Mouse (Mus musculus): ENCODE measurements around the gene Qser1. TPM values are rescaled to one million over a fixed set of nuclear protein-coding genes. Genes with fewer than 3 reads are reported as not detected.

Qser1 gene
- polyA plus RNA-seq, 1 experiment from 2014 or later = 9.0 TPM

GRCm38 (mm10) chr2:104717231-104717735 is 99.3 kb downstream of the Qser1 start:
- H3K9ac ChIP-seq (replicated peaks; ENCODE audit: low read length) = no peak overlapping the region
- no peaks in the 10 kb centered on the region for H3K27me3 ChIP-seq (ENCODE audit: insufficient read depth, low read length)
- no peaks in the 10 kb centered on the region for H3K9me3 ChIP-seq (ENCODE audit: low read length)
- no peaks in the 10 kb centered on the region for H3K4me1 ChIP-seq (ENCODE audit: insufficient read depth, low read length)
- 83% methylated on average over 2 of the region's 2 CpGs for WGBS
- ATAC-seq (ENCODE audit: low FRiP score, low TSS enrichment) = no peak
- no peak overlapping the region for H3K4me3 ChIP-seq (ENCODE audit: low read length)
- H3K36me3 ChIP-seq (ENCODE audit: insufficient read depth, low read length) = no peaks in the 10 kb centered on the region
- no peak overlapping the region for H3K4me2 ChIP-seq (replicated peaks; ENCODE audit: low read depth, low read length)
- no peak overlapping the region for H3K27ac ChIP-seq (ENCODE audit: low read length)

DNA sequence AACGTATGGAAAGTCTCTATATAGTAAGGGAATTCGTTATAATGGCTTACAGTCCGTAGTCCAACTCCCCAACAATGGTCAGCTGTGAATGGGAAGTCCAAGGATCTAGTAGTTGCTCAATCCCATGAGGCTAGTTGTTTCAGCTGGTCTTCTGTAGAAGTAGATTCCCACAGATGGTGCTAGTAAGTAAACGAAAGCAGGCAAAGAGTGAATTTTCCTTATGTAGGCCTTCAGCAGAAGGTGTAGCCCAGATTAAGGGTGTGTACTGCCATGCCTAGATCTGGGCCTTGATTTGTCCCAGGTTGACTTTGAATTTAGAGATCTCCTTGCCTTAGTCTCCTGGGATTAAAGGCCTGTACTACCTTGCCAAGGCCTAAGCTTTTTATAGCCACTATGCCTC is 100.3 kb downstream of the Qser1 start, which contains the start of gene Pin1rt1:
Gene Pin1rt1, minus strand, starts transcription at position 101 of the 400 bp plus-strand sequence.
- ATAC-seq (ENCODE audit: low FRiP score, low TSS enrichment) = no peak
- Histone ChIP-seq H3K4me2 (replicated peaks; ENCODE audit: low read depth, low read length) (no peak within 1 kb of the TSS), H3K9me3 (ENCODE audit: low read length) (no peaks in the 10 kb centered on the region), H3K4me3 (ENCODE audit: low read length) (no peak within 1 kb of the TSS), H3K9ac (replicated peaks; ENCODE audit: low read length) (no peak within 1 kb of the TSS), H3K27me3 (ENCODE audit: insufficient read depth, low read length) (no peaks in the 10 kb centered on the region), H3K4me1 (ENCODE audit: insufficient read depth, low read length) (peaks cover 1% of the 10 kb centered on the region), H3K27ac (ENCODE audit: low read length) (no peak within 1 kb of the TSS), H3K36me3 (ENCODE audit: insufficient read depth, low read length) (no peaks in the 10 kb centered on the region)
- WGBS = 90% methylated on average over 4 of the region's 4 CpGs

GRCm38 (mm10) chr2:104714254-104714691 is 102.3 kb downstream of the Qser1 start:
- WGBS = 31% methylated on average over 15 of the region's 15 CpGs
- Histone ChIP-seq H3K36me3 (ENCODE audit: insufficient read depth, low read length) (no peaks in the 10 kb centered on the region), H3K27me3 (ENCODE audit: insufficient read depth, low read length) (no peaks in the 10 kb centered on the region), H3K9ac (replicated peaks; ENCODE audit: low read length) (no peak overlapping the region), H3K27ac (ENCODE audit: low read length) (no peak overlapping the region), H3K4me1 (ENCODE audit: insufficient read depth, low read length) (peaks cover 10% of the 10 kb centered on the region), H3K9me3 (ENCODE audit: low read length) (no peaks in the 10 kb centered on the region), H3K4me2 (replicated peaks; ENCODE audit: low read depth, low read length) (0 out of 2 replicates have a peak overlapping the region, but pooled peaks have one; percentile 13), H3K4me3 (ENCODE audit: low read length) (no peak overlapping the region)
- no peak for ATAC-seq (ENCODE audit: low FRiP score, low TSS enrichment)

DNA sequence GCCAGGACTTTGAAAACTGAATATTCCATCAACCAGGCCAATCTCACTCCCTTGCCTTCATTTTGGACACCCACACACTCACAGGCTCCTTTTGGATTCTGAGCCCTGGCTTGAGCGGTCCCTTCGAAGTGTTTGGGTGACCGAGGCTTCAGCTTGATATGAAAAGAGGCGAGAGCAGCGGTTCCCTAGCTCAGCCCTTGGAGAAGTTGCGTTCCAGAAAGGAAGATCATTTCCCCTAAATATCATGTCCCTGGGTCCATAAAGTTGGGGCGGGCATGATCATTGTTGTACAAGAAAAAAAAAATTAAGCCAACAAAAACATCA is 104.1 kb downstream of the Qser1 start:
- H3K9ac ChIP-seq (replicated peaks; ENCODE audit: low read length) = peak overlapping the region; percentile 85
- peaks cover 10% of the 10 kb centered on the region for H3K4me1 ChIP-seq (ENCODE audit: insufficient read depth, low read length)
- H3K4me3 ChIP-seq (ENCODE audit: low read length) = peak overlapping the region; percentile 86
- WGBS = 2% methylated on average over 7 of the region's 7 CpGs
- H3K27ac ChIP-seq (ENCODE audit: low read length) = peak overlapping the region; percentile 83
- ATAC-seq (ENCODE audit: low FRiP score, low TSS enrichment) = no peak
- H3K4me2 ChIP-seq (replicated peaks; ENCODE audit: low read depth, low read length) = peak overlapping the region; percentile 79
- H3K9me3 ChIP-seq (ENCODE audit: low read length) = no peaks in the 10 kb centered on the region
- H3K36me3 ChIP-seq (ENCODE audit: insufficient read depth, low read length) = no peaks in the 10 kb centered on the region
- no peaks in the 10 kb centered on the region for H3K27me3 ChIP-seq (ENCODE audit: insufficient read depth, low read length)

GRCm38 (mm10) chr2:104711585-104712485 is 104.7 kb downstream of the Qser1 start, which contains the start of gene Tcp11l1:
Gene Tcp11l1 (minus strand): TSS chr2:104712169.
- ATAC-seq (ENCODE audit: low FRiP score, low TSS enrichment) = peak; percentile 92

DNA sequence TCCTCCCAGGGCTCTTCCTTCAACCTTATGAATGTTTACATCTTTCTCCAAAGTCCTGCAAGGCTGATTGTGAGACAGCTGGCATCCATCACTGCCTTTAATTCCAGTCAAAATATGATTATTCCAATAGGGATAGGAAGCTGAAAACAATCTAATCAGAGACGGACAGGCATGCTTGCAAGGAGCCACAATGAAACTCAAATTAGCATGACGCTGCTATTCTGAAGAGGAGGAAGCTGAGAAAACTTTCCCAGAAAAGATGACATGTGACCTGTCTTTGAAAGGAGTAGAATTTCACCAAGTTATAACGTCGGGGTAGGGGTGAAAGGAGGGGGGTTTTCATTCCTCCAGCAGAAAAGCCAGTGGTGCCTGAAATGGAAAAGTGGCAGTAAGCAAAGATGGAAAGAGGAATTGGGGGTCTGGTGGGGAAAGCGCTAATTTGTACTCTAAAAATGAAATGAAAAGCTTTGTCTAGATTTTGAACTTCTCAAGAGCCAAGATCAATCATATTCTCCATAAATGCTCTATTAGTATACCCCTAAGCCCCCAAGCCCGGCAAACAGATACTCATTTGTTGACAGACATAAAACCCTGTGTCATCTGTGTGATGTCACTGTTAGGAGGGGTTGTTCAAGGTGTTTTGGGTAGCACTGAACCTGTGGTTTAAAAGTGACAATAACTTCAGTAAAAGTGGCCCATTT is 105.7 kb downstream of the Qser1 start:
- peak overlapping the region; percentile 85; the same call in 1 of the 2 replicates for H3K9ac ChIP-seq (replicated peaks; ENCODE audit: low read length)
- no peaks in the 10 kb centered on the region for H3K36me3 ChIP-seq (ENCODE audit: insufficient read depth, low read length)
- H3K4me1 ChIP-seq (ENCODE audit: insufficient read depth, low read length) = peaks cover 10% of the 10 kb centered on the region
- H3K4me2 ChIP-seq (replicated peaks; ENCODE audit: low read depth, low read length) = peak overlapping the region; percentile 79
- WGBS = 22% methylated on average over 6 of the region's 6 CpGs
- no peak for ATAC-seq (ENCODE audit: low FRiP score, low TSS enrichment)
- no peaks in the 10 kb centered on the region for H3K27me3 ChIP-seq (ENCODE audit: insufficient read depth, low read length)
- H3K4me3 ChIP-seq (ENCODE audit: low read length) = peak overlapping the region; percentile 86
- no peaks in the 10 kb centered on the region for H3K9me3 ChIP-seq (ENCODE audit: low read length)
- H3K27ac ChIP-seq (ENCODE audit: low read length) = no peak overlapping the region

More at GRCm38 (mm10) chr2:104711585-104712485, 104.7 kb downstream of the Qser1 start, which contains the start of gene Tcp11l1:
- Histone ChIP-seq H3K27ac (ENCODE audit: low read length) (peak within 1 kb of the TSS; percentile 83), H3K27me3 (ENCODE audit: insufficient read depth, low read length) (no peaks in the 10 kb centered on the region), H3K4me2 (replicated peaks; ENCODE audit: low read depth, low read length) (peak within 1 kb of the TSS; percentile 79), H3K4me3 (ENCODE audit: low read length) (peak within 1 kb of the TSS; percentile 86), H3K9ac (replicated peaks; ENCODE audit: low read length) (peak within 1 kb of the TSS; percentile 85), H3K9me3 (ENCODE audit: low read length) (no peaks in the 10 kb centered on the region), H3K4me1 (ENCODE audit: insufficient read depth, low read length) (peaks cover 10% of the 10 kb centered on the region), H3K36me3 (ENCODE audit: insufficient read depth, low read length) (no peaks in the 10 kb centered on the region)
- WGBS = under 1% methylated on average over 82 of the region's 99 CpGs

DNA sequence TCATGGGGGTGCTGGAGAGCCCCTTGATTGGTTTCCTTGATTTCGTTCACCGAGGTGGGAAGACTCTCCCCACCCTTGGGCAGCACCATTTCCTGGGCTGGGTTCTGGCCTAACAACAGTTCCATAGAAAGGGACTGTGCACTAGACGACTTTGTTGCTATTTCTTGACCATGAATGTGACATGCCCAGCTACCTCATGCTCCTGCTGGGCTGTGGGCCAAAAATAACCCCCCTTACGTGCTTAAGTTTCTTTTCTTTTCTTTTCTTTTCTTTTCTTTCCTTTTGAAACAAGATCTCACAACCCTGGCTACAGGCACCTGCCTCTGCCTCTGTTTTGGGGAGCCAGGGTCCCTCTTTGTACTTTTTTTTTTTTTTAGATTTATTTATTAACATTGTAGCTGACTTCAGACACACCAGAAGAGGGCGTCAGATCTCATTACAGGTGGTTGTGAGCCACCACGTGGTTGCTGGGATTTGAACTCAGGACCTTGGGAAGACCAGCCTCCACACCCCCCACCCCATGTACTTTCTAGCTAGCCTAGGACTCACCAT is 106.7 kb downstream of the Qser1 start:
- Histone ChIP-seq H3K4me2 (replicated peaks; ENCODE audit: low read depth, low read length) (no peak overlapping the region), H3K36me3 (ENCODE audit: insufficient read depth, low read length) (peaks cover 3% of the 10 kb centered on the region; the same call in 1 of the 2 replicates), H3K9me3 (ENCODE audit: low read length) (no peaks in the 10 kb centered on the region), H3K27me3 (ENCODE audit: insufficient read depth, low read length) (no peaks in the 10 kb centered on the region), H3K4me3 (ENCODE audit: low read length) (no peak overlapping the region), H3K4me1 (ENCODE audit: insufficient read depth, low read length) (peaks cover 10% of the 10 kb centered on the region), H3K9ac (replicated peaks; ENCODE audit: low read length) (no peak overlapping the region), H3K27ac (ENCODE audit: low read length) (no peak overlapping the region)
- ATAC-seq (ENCODE audit: low FRiP score, low TSS enrichment) = no peak
- WGBS = 57% methylated on average over 6 of the region's 6 CpGs

Other genes with a start within 250 kb of the Qser1 start
- 62.9 and 74.6 TPM in 2 replicates for gene Cstf3, start 226.2 kb downstream of the Qser1 start, polyA plus RNA-seq (2015; fragmentation: Nextera tagmentation; extraction: Ambion mirVana)
- 31.4 and 36.8 TPM in 2 replicates for gene Tcp11l1, start 104.6 kb downstream of the Qser1 start, polyA plus RNA-seq (2015; fragmentation: Nextera tagmentation; extraction: Ambion mirVana)
- 0.19 TPM in 1 of 2 replicates, not detected in the other for gene Pin1rt1, start 100.4 kb downstream of the Qser1 start, polyA plus RNA-seq (2015; fragmentation: Nextera tagmentation; extraction: Ambion mirVana)
- 24.2 and 26.1 TPM in 2 replicates for gene Depdc7, start 73.9 kb downstream of the Qser1 start, polyA plus RNA-seq (2015; fragmentation: Nextera tagmentation; extraction: Ambion mirVana)
- gene Prrg4, start 33.1 kb upstream of the Qser1 start, polyA plus RNA-seq (2015; fragmentation: Nextera tagmentation; extraction: Ambion mirVana) = 2.5 and 2.7 TPM in 2 replicates
- 4.5 and 4.7 TPM in 2 replicates for gene Ccdc73, start 51.0 kb upstream of the Qser1 start, polyA plus RNA-seq (2015; fragmentation: Nextera tagmentation; extraction: Ambion mirVana)
- gene Eif3m, start 200.3 kb upstream of the Qser1 start, polyA plus RNA-seq (2015; fragmentation: Nextera tagmentation; extraction: Ambion mirVana) = 332 and 352 TPM in 2 replicates

Data from kidney, embryonic 16.5 days (tissue).